Mouse (Mus musculus): ENCODE measurements around the gene Itgal. TPM values are rescaled to one million over a fixed set of nuclear protein-coding genes. Genes with fewer than 3 reads are reported as not detected.

Gene Itgal
- polyA plus RNA-seq, 1 experiment from 2014 or later = 0.80 TPM

GRCm38 (mm10) chr7:127345092-127345491 is 49.0 kb downstream of the Itgal start:
- under 1% methylated on average over 37 of the region's 42 CpGs for WGBS
- DNase-seq (ENCODE audit: low spot score) (no peak), ATAC-seq (ENCODE audit: low FRiP score, low TSS enrichment) (peak; percentile 60)

GRCm38 (mm10) chr7:127345512-127346325 is 49.7 kb downstream of the Itgal start, which contains the start of gene Zfp768:
TSS of gene Zfp768 (minus strand) at chr7:127345589.
- Histone ChIP-seq H3K27me3 (ENCODE audit: control insufficient read depth, insufficient read depth, low read length) (no peaks in the 10 kb centered on the region), H3K9me3 (ENCODE audit: control insufficient read depth, low read length) (no peaks in the 10 kb centered on the region), H3K9ac (ENCODE audit: low read length) (peak within 1 kb of the TSS; percentile 88), H3K4me3 (ENCODE audit: low read depth, low read length) (peak within 1 kb of the TSS; percentile 86), H3K4me2 (replicated peaks; ENCODE audit: low read depth) (peak within 1 kb of the TSS; percentile 79), H3K27ac (replicated peaks) (peak within 1 kb of the TSS; percentile 93), H3K4me1 (replicated peaks; ENCODE audit: control insufficient read depth, insufficient read depth) (peaks cover 3% of the 10 kb centered on the region; the same call in 1 of the 2 replicates), H3K36me3 (ENCODE audit: control insufficient read depth, insufficient read depth, low read length) (peaks cover 3% of the 10 kb centered on the region; the same call in 1 of the 2 replicates)
- TF ChIP-seq CTCF (IDR thresholded peaks at IDR 0.05; ENCODE audit: low read depth) (0 out of 2 replicates have a peak, but pooled peaks have one; percentile 2), EP300 (optimal IDR thresholded peaks at IDR 0.05) (peak; percentile 59)
- WGBS = 0% methylated on average over 62 of the region's 76 CpGs
- peak; percentile 90 for ATAC-seq (ENCODE audit: low FRiP score, low TSS enrichment)
- peak; percentile 94 for DNase-seq (ENCODE audit: low spot score)

More at GRCm38 (mm10) chr7:127345092-127345491, 49.0 kb downstream of the Itgal start:
- peak overlapping the region; percentile 86 for H3K4me3 ChIP-seq (ENCODE audit: low read depth, low read length)
- H3K36me3 ChIP-seq (ENCODE audit: control insufficient read depth, insufficient read depth, low read length) = peaks cover 3% of the 10 kb centered on the region; the same call in 1 of the 2 replicates
- peak overlapping the region; percentile 93 for H3K27ac ChIP-seq (replicated peaks)
- no peaks in the 10 kb centered on the region for H3K9me3 ChIP-seq (ENCODE audit: control insufficient read depth, low read length)
- H3K4me2 ChIP-seq (replicated peaks; ENCODE audit: low read depth) = peak overlapping the region; percentile 79
- no peak for TF ChIP-seq CTCF (IDR thresholded peaks at IDR 0.05; ENCODE audit: low read depth)
- no peak for TF ChIP-seq EP300 (optimal IDR thresholded peaks at IDR 0.05)
- no peaks in the 10 kb centered on the region for H3K27me3 ChIP-seq (ENCODE audit: control insufficient read depth, insufficient read depth, low read length)
- H3K9ac ChIP-seq (ENCODE audit: low read length) = peak overlapping the region; percentile 88
- H3K4me1 ChIP-seq (replicated peaks; ENCODE audit: control insufficient read depth, insufficient read depth) = peaks cover 3% of the 10 kb centered on the region; the same call in 1 of the 2 replicates

- ATAC-seq (ENCODE audit: low FRiP score, low TSS enrichment) (peak; percentile 65), DNase-seq (ENCODE audit: low spot score) (peak; percentile 89)
- 13% methylated on average over 8 of the region's 8 CpGs for WGBS
- no peaks in the 10 kb centered on the region for H3K27me3 ChIP-seq (ENCODE audit: control insufficient read depth, insufficient read depth, low read length)
- peak overlapping the region; percentile 18; the same call in 1 of the 2 replicates for H3K9ac ChIP-seq (ENCODE audit: low read length)
- H3K9me3 ChIP-seq (ENCODE audit: control insufficient read depth, low read length) = no peaks in the 10 kb centered on the region
- TF ChIP-seq CTCF (IDR thresholded peaks at IDR 0.05; ENCODE audit: low read depth) = no peak
- TF ChIP-seq EP300 (optimal IDR thresholded peaks at IDR 0.05) = no peak
- H3K27ac ChIP-seq (replicated peaks) = peak overlapping the region; percentile 93; the same call in 1 of the 2 replicates
- peak overlapping the region; percentile 86 for H3K4me3 ChIP-seq (ENCODE audit: low read depth, low read length)
- H3K4me1 ChIP-seq (replicated peaks; ENCODE audit: control insufficient read depth, insufficient read depth) = peaks cover 3% of the 10 kb centered on the region; the same call in 1 of the 2 replicates
- H3K4me2 ChIP-seq (replicated peaks; ENCODE audit: low read depth) = peak overlapping the region; percentile 79
- peaks cover 3% of the 10 kb centered on the region; the same call in 1 of the 2 replicates for H3K36me3 ChIP-seq (ENCODE audit: control insufficient read depth, insufficient read depth, low read length)
Observed at GRCm38 (mm10) chr7:127346676-127347075, 50.6 kb downstream of the Itgal start.

- ATAC-seq (ENCODE audit: low FRiP score, low TSS enrichment) (no peak), DNase-seq (ENCODE audit: low spot score) (no peak)
- Histone ChIP-seq H3K9me3 (ENCODE audit: control insufficient read depth, low read length) (no peaks in the 10 kb centered on the region), H3K4me1 (replicated peaks; ENCODE audit: control insufficient read depth, insufficient read depth) (peaks cover 3% of the 10 kb centered on the region; the same call in 1 of the 2 replicates), H3K4me3 (ENCODE audit: low read depth, low read length) (no peak overlapping the region), H3K27me3 (ENCODE audit: control insufficient read depth, insufficient read depth, low read length) (no peaks in the 10 kb centered on the region), H3K36me3 (ENCODE audit: control insufficient read depth, insufficient read depth, low read length) (no peaks in the 10 kb centered on the region), H3K9ac (ENCODE audit: low read length) (no peak overlapping the region), H3K4me2 (replicated peaks; ENCODE audit: low read depth) (no peak overlapping the region), H3K27ac (replicated peaks) (no peak overlapping the region)
- WGBS = 82% methylated on average over 5 of the region's 5 CpGs
- TF ChIP-seq EP300 (optimal IDR thresholded peaks at IDR 0.05) (no peak), CTCF (IDR thresholded peaks at IDR 0.05; ENCODE audit: low read depth) (no peak)
Observed at GRCm38 (mm10) chr7:127351230-127352004, 55.4 kb downstream of the Itgal start.

GRCm38 (mm10) chr7:127355796-127356195 is 59.7 kb downstream of the Itgal start:
- H3K36me3 ChIP-seq (ENCODE audit: control insufficient read depth, insufficient read depth, low read length) = no peaks in the 10 kb centered on the region
- H3K27ac ChIP-seq (replicated peaks) = no peak overlapping the region
- TF ChIP-seq CTCF (IDR thresholded peaks at IDR 0.05; ENCODE audit: low read depth) (no peak), EP300 (optimal IDR thresholded peaks at IDR 0.05) (no peak)
- WGBS = 49% methylated on average over 3 of the region's 3 CpGs
- no peaks in the 10 kb centered on the region for H3K27me3 ChIP-seq (ENCODE audit: control insufficient read depth, insufficient read depth, low read length)
- ATAC-seq (ENCODE audit: low FRiP score, low TSS enrichment) = no peak
- H3K9ac ChIP-seq (ENCODE audit: low read length) = no peak overlapping the region
- no peak for DNase-seq (ENCODE audit: low spot score)
- H3K4me1 ChIP-seq (replicated peaks; ENCODE audit: control insufficient read depth, insufficient read depth) = no peaks in the 10 kb centered on the region
- no peak overlapping the region for H3K4me2 ChIP-seq (replicated peaks; ENCODE audit: low read depth)
- H3K4me3 ChIP-seq (ENCODE audit: low read depth, low read length) = no peak overlapping the region
- no peaks in the 10 kb centered on the region for H3K9me3 ChIP-seq (ENCODE audit: control insufficient read depth, low read length)

All from stomach, postnatal 0 days (tissue).